Mouse (Mus musculus): ENCODE results near the gene Birc6. TPM values are rescaled to one million over a fixed set of nuclear protein-coding genes. Genes with fewer than 3 reads are reported as not detected.

Birc6 gene
- polyA plus RNA-seq, 1 experiment: 120 TPM

DNA sequence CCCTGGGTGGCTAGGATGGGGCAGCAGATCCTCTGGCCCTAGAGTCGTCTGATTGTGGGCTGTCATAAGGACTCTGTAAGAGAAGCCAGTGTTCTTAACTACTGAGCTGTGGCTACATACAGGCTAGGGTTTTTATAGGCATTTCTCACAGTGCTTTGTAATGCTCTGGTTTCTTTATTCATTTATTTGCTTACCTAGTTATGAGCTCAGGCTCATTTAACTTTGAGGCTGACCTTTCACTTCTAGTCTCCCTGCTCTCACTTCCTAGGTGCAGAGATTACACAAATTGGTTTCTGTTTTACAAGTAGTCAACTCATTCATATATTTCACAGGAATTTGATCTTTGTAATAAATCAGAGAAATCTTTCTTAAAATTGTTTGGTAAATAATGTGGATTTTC is 73.1 kb downstream of the Birc6 start:
- no peak for TF ChIP-seq POLR2A (IDR thresholded peaks at IDR 0.05; ENCODE audit: borderline replicate concordance, insufficient read depth, low read length)
- TF ChIP-seq CTCF (IDR thresholded peaks at IDR 0.05; ENCODE audit: borderline replicate concordance, insufficient read depth, low read depth, low read length): no peak
- no peak for DNase-seq
- Histone ChIP-seq H3K27ac (ENCODE audit: insufficient read depth, low read length) (no peak overlapping the region), H3K4me3 (replicated peaks; ENCODE audit: insufficient read depth, low read depth, low read length) (no peak overlapping the region), H3K27me3 (ENCODE audit: control insufficient read depth, insufficient read depth, low read length) (no peaks in the 10 kb centered on the region), H3K4me1 (ENCODE audit: control insufficient read depth, insufficient read depth, low read length) (no peaks in the 10 kb centered on the region)
- 85% methylated on average over 1 of the region's 1 CpGs for WGBS

GRCm38 (mm10) chr17:74630798-74631197 is 102.7 kb downstream of the Birc6 start:
- 95% methylated on average over 3 of the region's 3 CpGs for WGBS
- no peak for TF ChIP-seq CTCF (IDR thresholded peaks at IDR 0.05; ENCODE audit: borderline replicate concordance, insufficient read depth, low read depth, low read length)
- no peak for TF ChIP-seq POLR2A (IDR thresholded peaks at IDR 0.05; ENCODE audit: borderline replicate concordance, insufficient read depth, low read length)
- Histone ChIP-seq H3K27me3 (ENCODE audit: control insufficient read depth, insufficient read depth, low read length) (no peaks in the 10 kb centered on the region), H3K27ac (ENCODE audit: insufficient read depth, low read length) (no peak overlapping the region), H3K4me1 (ENCODE audit: control insufficient read depth, insufficient read depth, low read length) (no peaks in the 10 kb centered on the region), H3K4me3 (replicated peaks; ENCODE audit: insufficient read depth, low read depth, low read length) (no peak overlapping the region)
- DNase-seq: no peak

GRCm38 (mm10) chr17:74642445-74642844 is 114.3 kb downstream of the Birc6 start:
- Histone ChIP-seq H3K27ac (ENCODE audit: insufficient read depth, low read length) (no peak overlapping the region), H3K4me1 (ENCODE audit: control insufficient read depth, insufficient read depth, low read length) (no peaks in the 10 kb centered on the region), H3K4me3 (replicated peaks; ENCODE audit: insufficient read depth, low read depth, low read length) (no peak overlapping the region), H3K27me3 (ENCODE audit: control insufficient read depth, insufficient read depth, low read length) (no peaks in the 10 kb centered on the region)
- TF ChIP-seq POLR2A (IDR thresholded peaks at IDR 0.05; ENCODE audit: borderline replicate concordance, insufficient read depth, low read length) (no peak), CTCF (IDR thresholded peaks at IDR 0.05; ENCODE audit: borderline replicate concordance, insufficient read depth, low read depth, low read length) (no peak)
- DNase-seq: no peak

GRCm38 (mm10) chr17:74658362-74658761 is 130.3 kb downstream of the Birc6 start:
- no peak for TF ChIP-seq CTCF (IDR thresholded peaks at IDR 0.05; ENCODE audit: borderline replicate concordance, insufficient read depth, low read depth, low read length)
- TF ChIP-seq POLR2A (IDR thresholded peaks at IDR 0.05; ENCODE audit: borderline replicate concordance, insufficient read depth, low read length): no peak
- WGBS: 96% methylated on average over 3 of the region's 3 CpGs

DNA sequence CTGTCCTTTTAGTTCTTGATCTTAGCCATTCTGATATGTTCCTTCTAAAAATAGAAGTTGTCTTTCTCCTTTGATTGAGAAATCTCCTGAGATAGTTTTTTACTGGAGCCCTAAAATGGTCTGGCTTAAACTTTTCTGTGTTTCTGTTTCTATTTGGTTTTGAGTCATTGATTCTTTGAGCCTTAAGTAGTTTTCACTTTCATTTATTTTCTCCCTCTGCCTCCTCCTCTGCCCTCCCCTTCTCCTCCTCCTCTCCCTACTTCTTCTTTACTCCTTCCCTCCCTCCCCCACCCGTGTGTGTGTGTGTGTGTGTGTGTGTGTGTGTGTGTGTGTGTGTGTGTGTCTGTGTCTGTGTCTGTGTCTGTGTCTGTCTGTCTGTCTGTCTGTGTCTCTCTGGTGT is 139.9 kb downstream of the Birc6 start:
- no peak for DNase-seq
- Histone ChIP-seq H3K4me3 (replicated peaks; ENCODE audit: insufficient read depth, low read depth, low read length) (no peak overlapping the region), H3K27ac (ENCODE audit: insufficient read depth, low read length) (no peak overlapping the region), H3K27me3 (ENCODE audit: control insufficient read depth, insufficient read depth, low read length) (no peaks in the 10 kb centered on the region), H3K4me1 (ENCODE audit: control insufficient read depth, insufficient read depth, low read length) (no peaks in the 10 kb centered on the region)
- WGBS: 83% methylated on average over 1 of the region's 1 CpGs
- no peak for TF ChIP-seq CTCF (IDR thresholded peaks at IDR 0.05; ENCODE audit: borderline replicate concordance, insufficient read depth, low read depth, low read length)
- no peak for TF ChIP-seq POLR2A (IDR thresholded peaks at IDR 0.05; ENCODE audit: borderline replicate concordance, insufficient read depth, low read length)

More at GRCm38 (mm10) chr17:74658362-74658761, 130.3 kb downstream of the Birc6 start:
- no peak overlapping the region for H3K27ac ChIP-seq (ENCODE audit: insufficient read depth, low read length)
- DNase-seq: no peak
- H3K27me3 ChIP-seq (ENCODE audit: control insufficient read depth, insufficient read depth, low read length): no peaks in the 10 kb centered on the region
- no peak overlapping the region for H3K4me3 ChIP-seq (replicated peaks; ENCODE audit: insufficient read depth, low read depth, low read length)
- H3K4me1 ChIP-seq (ENCODE audit: control insufficient read depth, insufficient read depth, low read length): no peaks in the 10 kb centered on the region

- Histone ChIP-seq H3K27ac (ENCODE audit: insufficient read depth, low read length) (no peak overlapping the region), H3K4me3 (replicated peaks; ENCODE audit: insufficient read depth, low read depth, low read length) (no peak overlapping the region), H3K4me1 (ENCODE audit: control insufficient read depth, insufficient read depth, low read length) (no peaks in the 10 kb centered on the region), H3K27me3 (ENCODE audit: control insufficient read depth, insufficient read depth, low read length) (no peaks in the 10 kb centered on the region)
- no peak for DNase-seq
- WGBS: 95% methylated on average over 13 of the region's 13 CpGs
- TF ChIP-seq CTCF (IDR thresholded peaks at IDR 0.05; ENCODE audit: borderline replicate concordance, insufficient read depth, low read depth, low read length) (no peak), POLR2A (IDR thresholded peaks at IDR 0.05; ENCODE audit: borderline replicate concordance, insufficient read depth, low read length) (no peak)
Observed at GRCm38 (mm10) chr17:74670031-74670430, 141.9 kb downstream of the Birc6 start.

DNA sequence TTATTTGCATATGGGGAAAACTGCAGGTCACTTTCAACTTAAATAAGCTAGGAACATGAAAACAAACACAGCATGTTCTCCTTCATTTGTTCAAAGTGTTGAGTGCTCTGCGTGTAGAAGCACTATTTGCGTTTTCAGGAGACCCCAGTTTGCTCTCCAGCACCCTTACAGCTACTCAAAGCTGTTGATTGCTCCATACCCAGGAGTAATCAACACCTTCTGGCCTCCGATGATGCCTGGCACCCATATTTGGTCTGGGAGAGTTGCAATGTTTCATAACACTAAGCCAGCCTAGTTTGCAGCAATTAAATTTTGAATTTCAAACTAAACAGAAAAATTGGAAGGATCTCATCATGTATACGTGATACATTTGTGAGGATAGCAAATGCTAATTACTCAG is 144.4 kb downstream of the Birc6 start:
- Histone ChIP-seq H3K4me1 (ENCODE audit: control insufficient read depth, insufficient read depth, low read length) (no peaks in the 10 kb centered on the region), H3K4me3 (replicated peaks; ENCODE audit: insufficient read depth, low read depth, low read length) (no peak overlapping the region), H3K27me3 (ENCODE audit: control insufficient read depth, insufficient read depth, low read length) (no peaks in the 10 kb centered on the region), H3K27ac (ENCODE audit: insufficient read depth, low read length) (no peak overlapping the region)
- DNase-seq: no peak
- 86% methylated on average over 4 of the region's 4 CpGs for WGBS
- no peak for TF ChIP-seq POLR2A (IDR thresholded peaks at IDR 0.05; ENCODE audit: borderline replicate concordance, insufficient read depth, low read length)
- TF ChIP-seq CTCF (IDR thresholded peaks at IDR 0.05; ENCODE audit: borderline replicate concordance, insufficient read depth, low read depth, low read length): no peak

DNA sequence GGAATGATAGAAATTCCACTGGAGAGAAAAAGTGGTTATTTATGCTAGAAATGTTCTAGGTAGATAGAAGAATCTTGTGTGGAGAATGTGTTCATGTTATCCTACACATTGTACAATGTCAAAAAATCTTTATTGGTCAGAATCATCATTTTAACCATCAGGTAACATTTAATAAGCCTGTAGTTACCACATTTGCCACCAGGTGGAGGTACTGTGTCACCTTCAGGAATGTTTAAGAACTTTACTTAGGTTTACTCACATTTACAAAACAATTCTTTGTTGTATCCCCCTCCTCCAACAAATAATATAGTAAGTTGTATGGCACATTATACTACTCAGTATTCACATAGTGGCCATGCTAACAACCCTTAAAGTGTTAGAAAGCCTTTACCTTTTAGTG is 145.2 kb downstream of the Birc6 start:
- H3K4me3 ChIP-seq (replicated peaks; ENCODE audit: insufficient read depth, low read depth, low read length): no peak overlapping the region
- H3K4me1 ChIP-seq (ENCODE audit: control insufficient read depth, insufficient read depth, low read length): no peaks in the 10 kb centered on the region
- no peak overlapping the region for H3K27ac ChIP-seq (ENCODE audit: insufficient read depth, low read length)
- peak in 1 of 2 experiments; percentile 15 for DNase-seq
- H3K27me3 ChIP-seq (ENCODE audit: control insufficient read depth, insufficient read depth, low read length): no peaks in the 10 kb centered on the region
- no peak for TF ChIP-seq POLR2A (IDR thresholded peaks at IDR 0.05; ENCODE audit: borderline replicate concordance, insufficient read depth, low read length)
- peak; percentile 26; the same call in 1 of the 2 replicates for TF ChIP-seq CTCF (IDR thresholded peaks at IDR 0.05; ENCODE audit: borderline replicate concordance, insufficient read depth, low read depth, low read length)
